Mouse (Mus musculus) macrophage (primary cell): ENCODE results near the gene Tmem30b. TPM values are rescaled to one million over a fixed set of nuclear protein-coding genes. Genes with fewer than 3 reads are reported as not detected.
"Not testable (repeated sequence)": the region's sequence is repeated elsewhere in the genome, so short reads cannot be mapped to it uniquely, and the experiment has no call there.

Experiments used
- H3K27ac ChIP-seq: fragments of 350-480 bp; formaldehyde crosslinking; 2 replicates; pipeline ENCODE4 v1.9.0; 2021
- H3K36me3 ChIP-seq: fragments of 350-480 bp; formaldehyde crosslinking; 2 replicates; pipeline ENCODE4 v1.9.0; 2021; ENCODE audit errors: inconsistent target
- H3K4me3 ChIP-seq: fragments of 350-480 bp; formaldehyde crosslinking; 2 replicates; pipeline ENCODE4 v1.9.0; 2021; ENCODE audit errors: inconsistent target
- H3K79me2 ChIP-seq: fragments of 350-480 bp; formaldehyde crosslinking; 2 replicates; pipeline ENCODE4 v1.9.0; 2021; ENCODE audit errors: inconsistent target
- WGBS: methylation state at CpG from one replicate; pipeline ENCODE4 v1.1.7; 2026; ENCODE audit warnings: inconsistent platforms; ENCODE audit not compliant: missing documents; 5-methylcytosine and 5-hydroxymethylcytosine counted together
- polyA plus RNA-seq: library from polyadenylated mRNA; stranded (reverse); fragments of 250-400 nt; gene quantifications from 3 replicates; pipeline ENCODE4 v1.2.4, GENCODE M21; 2018; ENCODE audit warnings: inconsistent platforms

Gene Tmem30b
- polyA plus RNA-seq, 1 experiment from 2014 or later = not detected

GRCm38 (mm10) chr12:73578141-73578540 is 31.9 kb upstream of the Tmem30b start:
- 67% methylated on average over 6 of the region's 6 CpGs for WGBS
- H3K4me3 ChIP-seq = no peak overlapping the region
- H3K27ac ChIP-seq = no peak overlapping the region
- H3K36me3 ChIP-seq = no peaks in the 10 kb centered on the region
- H3K79me2 ChIP-seq = no peaks in the 10 kb centered on the region

- 7% methylated on average over 15 of the region's 15 CpGs for WGBS
- Histone ChIP-seq H3K79me2 (no peaks in the 10 kb centered on the region), H3K36me3 (no peaks in the 10 kb centered on the region), H3K27ac (no peak overlapping the region), H3K4me3 (no peak overlapping the region)
These were observed 28.4 kb upstream of the Tmem30b start for GRCm38 (mm10) chr12:73574632-73575031.

DNA sequence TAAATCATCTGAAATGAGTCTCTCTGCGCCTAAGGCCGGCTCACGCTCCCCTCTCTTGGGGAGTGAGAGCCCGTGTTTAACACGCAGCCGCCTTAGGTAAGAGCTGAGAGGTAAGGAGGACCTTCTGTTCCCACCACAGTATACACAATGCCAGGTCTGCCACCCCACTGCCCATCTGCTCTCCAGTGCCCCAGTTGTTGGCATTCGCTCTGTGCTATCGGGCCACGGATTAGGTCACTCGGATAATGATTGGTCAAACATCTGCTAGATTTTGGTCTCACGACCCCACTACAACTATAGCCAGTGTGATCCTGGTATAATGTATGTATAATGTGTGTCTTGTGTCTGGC is 19.4 kb upstream of the Tmem30b start:
- Histone ChIP-seq H3K27ac (no peak overlapping the region), H3K4me3 (no peak overlapping the region), H3K36me3 (no peaks in the 10 kb centered on the region), H3K79me2 (no peaks in the 10 kb centered on the region)
- WGBS = 87% methylated on average over 11 of the region's 11 CpGs

GRCm38 (mm10) chr12:73564795-73565619 is 18.8 kb upstream of the Tmem30b start:
- WGBS = 15% methylated on average over 21 of the region's 21 CpGs
- no peaks in the 10 kb centered on the region for H3K79me2 ChIP-seq
- H3K27ac ChIP-seq = no peak overlapping the region
- no peaks in the 10 kb centered on the region for H3K36me3 ChIP-seq
- H3K4me3 ChIP-seq = peak overlapping the region; percentile 26

GRCm38 (mm10) chr12:73564176-73564575 is 18.0 kb upstream of the Tmem30b start:
- no peaks in the 10 kb centered on the region for H3K36me3 ChIP-seq
- H3K4me3 ChIP-seq = no peak overlapping the region
- no peaks in the 10 kb centered on the region for H3K79me2 ChIP-seq
- 75% methylated on average over 10 of the region's 10 CpGs for WGBS
- no peak overlapping the region for H3K27ac ChIP-seq

DNA sequence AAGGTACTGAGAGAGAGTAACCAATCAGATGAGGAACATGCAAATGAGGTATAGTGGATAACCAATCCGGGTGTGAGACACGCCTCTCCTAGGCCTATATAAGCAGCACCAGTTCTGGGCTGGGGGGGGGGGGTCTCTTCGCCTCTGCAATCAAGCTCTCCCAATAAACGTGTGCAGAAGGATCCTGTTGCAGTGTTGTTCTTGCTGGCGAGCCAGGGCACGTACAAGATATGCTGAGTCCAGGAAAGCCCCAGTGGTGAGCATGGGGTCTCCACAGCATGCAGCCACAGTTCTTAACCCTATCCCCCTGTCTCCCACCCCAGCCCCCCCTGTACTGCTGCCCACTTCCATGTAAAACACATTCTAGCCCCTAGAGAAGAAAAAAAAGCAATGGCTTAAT is 16.9 kb upstream of the Tmem30b start:
- not testable (repeated sequence) for H3K27ac ChIP-seq, H3K36me3 ChIP-seq, H3K4me3 ChIP-seq, H3K79me2 ChIP-seq
- WGBS = 94% methylated on average over 6 of the region's 6 CpGs

DNA sequence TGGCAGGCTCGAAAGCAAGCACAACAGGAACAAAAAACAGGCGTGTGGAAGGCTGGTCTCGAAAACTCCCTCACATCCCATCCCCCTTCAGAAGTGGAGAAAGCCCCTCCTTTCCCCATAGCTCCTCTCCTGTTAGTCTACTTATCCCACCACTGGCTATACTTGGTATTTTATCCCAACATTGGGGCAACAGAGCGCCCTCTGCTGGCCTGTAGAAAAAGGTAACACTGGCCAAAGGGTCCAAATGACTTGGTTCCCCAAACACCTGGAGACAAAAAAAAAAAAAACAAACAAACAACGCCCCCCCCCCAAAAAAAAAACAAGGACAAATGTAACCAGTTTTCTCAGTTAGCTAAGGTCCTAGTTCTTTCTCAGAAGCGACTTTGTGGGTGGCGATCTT is 13.9 kb upstream of the Tmem30b start:
- WGBS = 67% methylated on average over 7 of the region's 7 CpGs
- no peak overlapping the region for H3K27ac ChIP-seq
- H3K36me3 ChIP-seq = no peaks in the 10 kb centered on the region
- no peak overlapping the region for H3K4me3 ChIP-seq
- no peaks in the 10 kb centered on the region for H3K79me2 ChIP-seq

- Histone ChIP-seq H3K36me3 (no peaks in the 10 kb centered on the region), H3K4me3 (no peak overlapping the region), H3K27ac (no peak overlapping the region), H3K79me2 (no peaks in the 10 kb centered on the region)
- WGBS = 88% methylated on average over 5 of the region's 20 CpGs
These were observed 12.5 kb upstream of the Tmem30b start for GRCm38 (mm10) chr12:73558525-73559195.

DNA sequence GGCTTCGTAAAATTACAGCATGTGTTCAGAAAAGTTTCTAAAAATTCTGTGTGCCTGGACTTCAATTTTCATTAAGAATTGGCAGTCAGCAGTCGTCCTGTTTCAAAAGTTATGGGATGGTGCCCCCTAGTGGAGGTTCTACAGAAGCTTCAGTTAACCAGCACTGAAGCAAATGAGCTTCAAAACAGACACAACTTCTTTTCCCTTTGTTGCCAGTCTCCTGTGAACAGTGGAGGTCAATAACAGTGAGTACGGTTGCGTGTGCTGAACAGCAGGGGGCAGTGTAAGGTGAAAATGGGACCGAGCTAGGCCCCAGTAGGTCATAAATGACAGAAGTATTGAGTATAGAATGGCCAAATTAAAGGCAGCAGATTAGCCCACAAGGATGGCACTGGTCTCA is 8.0 kb upstream of the Tmem30b start:
- H3K27ac ChIP-seq = no peak overlapping the region
- WGBS = 6% methylated on average over 5 of the region's 5 CpGs
- no peaks in the 10 kb centered on the region for H3K79me2 ChIP-seq

DNA sequence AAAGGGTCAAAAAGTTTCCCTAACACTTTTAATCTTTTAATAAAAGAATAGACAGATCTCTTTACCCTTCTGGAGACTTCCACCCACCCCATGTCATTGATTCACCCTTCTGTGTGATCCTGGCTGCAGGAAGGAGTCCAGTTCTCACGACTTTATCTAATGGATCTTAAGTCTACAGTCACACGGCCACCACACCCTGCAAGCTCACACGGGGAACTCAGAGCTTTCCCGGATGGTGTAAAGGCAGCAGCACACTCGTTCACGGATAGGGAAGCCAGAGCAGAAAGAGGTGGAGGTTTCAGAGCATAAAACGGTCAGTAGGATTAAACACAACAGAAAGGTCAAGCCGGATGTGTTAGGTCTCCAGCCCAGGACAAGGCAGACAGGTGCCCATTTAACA is 2.1 kb upstream of the Tmem30b start:
- H3K79me2 ChIP-seq = no peaks in the 10 kb centered on the region
- no peaks in the 10 kb centered on the region for H3K36me3 ChIP-seq
- 74% methylated on average over 8 of the region's 8 CpGs for WGBS
- H3K4me3 ChIP-seq = no peak overlapping the region
- H3K27ac ChIP-seq = no peak overlapping the region

More for the DNA sequence above, 8.0 kb upstream of the Tmem30b start:
- H3K36me3 ChIP-seq = no peaks in the 10 kb centered on the region
- H3K4me3 ChIP-seq = no peak overlapping the region

- Histone ChIP-seq H3K4me3 (no peak overlapping the region), H3K27ac (no peak overlapping the region), H3K79me2 (no peaks in the 10 kb centered on the region), H3K36me3 (no peaks in the 10 kb centered on the region)
- 47% methylated on average over 10 of the region's 10 CpGs for WGBS
These were observed 1.5 kb upstream of the Tmem30b start for GRCm38 (mm10) chr12:73547646-73548045.

- no peaks in the 10 kb centered on the region for H3K36me3 ChIP-seq
- H3K79me2 ChIP-seq = no peaks in the 10 kb centered on the region
- no peak overlapping the region for H3K4me3 ChIP-seq
- 5% methylated on average over 55 of the region's 55 CpGs for WGBS
- no peak overlapping the region for H3K27ac ChIP-seq
These were observed 513 bp downstream of the Tmem30b start for GRCm38 (mm10) chr12:73545672-73546085.

- H3K79me2 ChIP-seq = no peaks in the 10 kb centered on the region
- no peak overlapping the region for H3K4me3 ChIP-seq
- H3K36me3 ChIP-seq = no peaks in the 10 kb centered on the region
- no peak overlapping the region for H3K27ac ChIP-seq
- WGBS = 30% methylated on average over 48 of the region's 48 CpGs
These were observed 1.2 kb downstream of the Tmem30b start for GRCm38 (mm10) chr12:73544736-73545671.

DNA sequence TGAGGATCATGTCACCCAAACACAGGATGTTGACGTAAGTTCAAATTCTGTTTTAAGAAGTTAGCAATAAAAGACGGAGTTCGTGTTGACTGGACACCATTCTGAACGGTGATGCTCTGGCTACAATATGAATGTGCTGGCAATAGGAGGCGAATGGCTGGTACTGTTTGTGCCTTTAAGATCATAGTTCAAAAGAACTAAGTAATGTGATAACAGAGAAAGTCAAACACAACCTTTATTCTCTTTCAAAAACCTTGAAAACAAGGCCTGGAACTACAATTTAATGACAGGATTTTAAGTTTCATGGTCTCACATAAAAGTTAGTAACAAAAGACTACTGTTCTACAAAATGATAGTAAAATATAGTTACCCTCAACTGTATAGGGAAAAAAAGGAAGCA is 3.0 kb downstream of the Tmem30b start:
- Histone ChIP-seq H3K79me2 (no peaks in the 10 kb centered on the region), H3K4me3 (no peak overlapping the region), H3K27ac (no peak overlapping the region), H3K36me3 (no peaks in the 10 kb centered on the region)
- WGBS = 96% methylated on average over 4 of the region's 5 CpGs
